In the genomic region with DNA sequence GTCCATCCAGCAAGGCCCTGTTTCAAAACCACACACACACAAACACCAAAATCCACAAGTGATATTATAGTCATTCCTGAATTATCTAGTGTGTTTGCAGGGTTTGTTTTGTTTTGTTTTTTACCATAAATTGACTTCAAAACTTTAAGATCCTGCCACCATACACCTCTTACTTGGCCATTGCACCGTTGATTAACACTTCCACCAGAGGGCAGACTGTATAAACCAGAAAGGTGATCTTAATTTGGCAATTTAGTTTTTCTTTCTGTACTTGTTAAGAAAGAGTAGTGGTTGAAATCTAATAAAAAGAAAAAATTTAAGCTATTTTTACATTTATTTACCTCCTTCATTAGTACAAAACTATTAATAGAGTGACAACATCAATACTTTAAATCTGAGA, we compare ENCODE assay signal across 16 mouse cellular contexts. TPM values are rescaled to one million over a fixed set of nuclear protein-coding genes. Genes with fewer than 3 reads are reported as not detected.
DNase-seq lines count a peak whose midpoint lies in the region; ATAC-seq and TF ChIP-seq lines count a peak whose summit lies in the region.
"Had no signal": no experiment of that assay in that cellular context is flagged by ENCODE, and none has a peak within 500 bp of the region (broad histone marks: within the 10 kb centered on the region; RNA-seq: fewer than 3 reads in every experiment).

No protein-coding gene starts in this region.

- no peak for TF ChIP-seq EP300 in liver, embryonic 14.5 days (IDR thresholded peaks at IDR 0.05; ENCODE audit: low read depth)

- H3K4me2 ChIP-seq in forebrain, embryonic 14.5 days (ENCODE audit: low read length), result no peak overlapping the region
- H3K4me2 ChIP-seq in forebrain, embryonic 12.5 days, result no peak overlapping the region
- H3K4me2 ChIP-seq in liver, embryonic 14.5 days (ENCODE audit: low read depth), result no peak overlapping the region
- H3K4me2 ChIP-seq in liver, embryonic 11.5 days, result no peak overlapping the region
- H3K4me2 ChIP-seq: heart, embryonic 11.5 days; hindbrain, embryonic 13.5 days; neural tube, embryonic 12.5 days had no signal

- H3K9ac ChIP-seq in forebrain, embryonic 14.5 days (ENCODE audit: low read length), result no peak overlapping the region
- H3K9ac ChIP-seq in forebrain, embryonic 12.5 days, result no peak overlapping the region
- H3K9ac ChIP-seq in liver, embryonic 14.5 days (replicated peaks), result no peak overlapping the region
- H3K9ac ChIP-seq in liver, embryonic 11.5 days (ENCODE audit: low read depth, low read length), result no peak overlapping the region
- H3K9ac ChIP-seq: hindbrain, embryonic 13.5 days; neural tube, embryonic 12.5 days had no signal

- no peak overlapping the region for H3K27ac ChIP-seq in forebrain, embryonic 14.5 days (ENCODE audit: low read depth, low read length)
- H3K27ac ChIP-seq in forebrain, embryonic 12.5 days, result no peak overlapping the region
- no peak overlapping the region for H3K27ac ChIP-seq in liver, embryonic 14.5 days
- H3K27ac ChIP-seq in liver, embryonic 11.5 days (ENCODE audit: low read depth, low read length), result no peak overlapping the region
- H3K27ac ChIP-seq: embryonic facial prominence, embryonic 10.5 days; hindbrain, embryonic 13.5 days; neural tube, embryonic 12.5 days had no signal

- DNase-seq in forebrain, embryonic 14.5 days (ENCODE audit: low spot score), result peak; percentile 25
- DNase-seq in liver, embryonic 14.5 days (ENCODE audit: low read depth in 3 of 3, low spot score in 3 of 3), result no peak
- DNase-seq in liver, embryonic 11.5 days (ENCODE audit: low spot score), result no peak
- peak; percentile 28 for DNase-seq in A20 (ENCODE audit: low read depth, low spot score)
- DNase-seq in adipocyte (ENCODE audit: low spot score), result peak; percentile 29
- no peak for DNase-seq in adrenal gland, postnatal 25 days
- DNase-seq in left cerebral cortex, postnatal 4 days, result no peak
- DNase-seq: cerebellum, adult 18-20 months; gastrocnemius, postnatal 10 days; kidney, adult 8-10 months; lung, adult 2 months had no signal

- 81% methylated on average over 1 of the region's 1 CpGs for WGBS in forebrain, embryonic 14.5 days
- WGBS in forebrain, embryonic 12.5 days, result 88% methylated on average over 1 of the region's 1 CpGs
- 73% methylated on average over 1 of the region's 1 CpGs for WGBS in liver, embryonic 14.5 days (ENCODE audit: insufficient replicate concordance)
- WGBS in liver, embryonic 11.5 days, result 88% methylated on average over 1 of the region's 1 CpGs

- no peaks in the 10 kb centered on the region for H3K27me3 ChIP-seq in forebrain, embryonic 14.5 days (replicated peaks; ENCODE audit: control insufficient read depth, insufficient read depth, low read length)
- H3K27me3 ChIP-seq in forebrain, embryonic 12.5 days, result no peaks in the 10 kb centered on the region
- H3K27me3 ChIP-seq in liver, embryonic 14.5 days (ENCODE audit: control insufficient read depth, insufficient read depth, low read length), result no peaks in the 10 kb centered on the region
- no peaks in the 10 kb centered on the region for H3K27me3 ChIP-seq in liver, embryonic 11.5 days (replicated peaks; ENCODE audit: control insufficient read depth, insufficient read depth, low read length)
- H3K27me3 ChIP-seq: hindbrain, embryonic 13.5 days; neural tube, embryonic 12.5 days had no signal

- intact Hi-C loops in left cerebral cortex, postnatal 4 days (cut with DNase I), result no loop called here

- no peaks in the 10 kb centered on the region for H3K9me3 ChIP-seq in forebrain, embryonic 14.5 days (replicated peaks; ENCODE audit: control insufficient read depth, low read length)
- no peaks in the 10 kb centered on the region for H3K9me3 ChIP-seq in forebrain, embryonic 12.5 days
- no peaks in the 10 kb centered on the region for H3K9me3 ChIP-seq in liver, embryonic 14.5 days (ENCODE audit: control insufficient read depth, low read length)
- H3K9me3 ChIP-seq in liver, embryonic 11.5 days (ENCODE audit: control insufficient read depth, low read length), result no peaks in the 10 kb centered on the region
- H3K9me3 ChIP-seq: embryonic facial prominence, embryonic 10.5 days; hindbrain, embryonic 13.5 days; neural tube, embryonic 12.5 days had no signal

- ATAC-seq in forebrain, embryonic 14.5 days, result no peak
- no peak for ATAC-seq in forebrain, embryonic 12.5 days (ENCODE audit: low FRiP score)
- ATAC-seq in liver, embryonic 14.5 days (ENCODE audit: insufficient read depth), result no peak
- ATAC-seq in liver, embryonic 11.5 days (replicated peaks; ENCODE audit: low FRiP score), result no peak

- H3K4me3 ChIP-seq in forebrain, embryonic 14.5 days (ENCODE audit: low read depth, low read length), result no peak overlapping the region
- H3K4me3 ChIP-seq in forebrain, embryonic 12.5 days (replicated peaks), result no peak overlapping the region
- no peak overlapping the region for H3K4me3 ChIP-seq in liver, embryonic 14.5 days (ENCODE audit: insufficient read depth in 1 of 2, low read depth in 2 of 2, low read length in 2 of 2)
- no peak overlapping the region for H3K4me3 ChIP-seq in liver, embryonic 11.5 days (ENCODE audit: low read depth, low read length)
- H3K4me3 ChIP-seq: embryonic facial prominence, embryonic 10.5 days; hindbrain, embryonic 13.5 days; neural tube, embryonic 12.5 days had no signal

- H3K36me3 ChIP-seq in forebrain, embryonic 14.5 days (ENCODE audit: control insufficient read depth, insufficient read depth, low read length), result peaks cover 64% of the 10 kb centered on the region
- H3K36me3 ChIP-seq in forebrain, embryonic 12.5 days (replicated peaks), result peaks cover 61% of the 10 kb centered on the region
- H3K36me3 ChIP-seq in liver, embryonic 14.5 days (replicated peaks; ENCODE audit: control insufficient read depth, insufficient read depth, low read depth), result peaks cover 61% of the 10 kb centered on the region
- peaks cover 26% of the 10 kb centered on the region for H3K36me3 ChIP-seq in liver, embryonic 11.5 days (ENCODE audit: control insufficient read depth, insufficient read depth, low read length)

- peak; percentile 28; the same call in 1 of the 2 replicates for TF ChIP-seq CTCF in liver, embryonic 14.5 days (IDR thresholded peaks at IDR 0.05; ENCODE audit: low read depth)

- H3K4me1 ChIP-seq in forebrain, embryonic 14.5 days (ENCODE audit: control insufficient read depth, insufficient read depth, low read length), result no peaks in the 10 kb centered on the region
- no peaks in the 10 kb centered on the region for H3K4me1 ChIP-seq in forebrain, embryonic 12.5 days
- peaks cover 10 to 13% of the 10 kb centered on the region in 2 experiments for H3K4me1 ChIP-seq in liver, embryonic 14.5 days (replicated peaks; ENCODE audit: control insufficient read depth in 2 of 2, insufficient read depth in 2 of 2, low read length in 1 of 2)
- no peaks in the 10 kb centered on the region for H3K4me1 ChIP-seq in liver, embryonic 11.5 days (replicated peaks; ENCODE audit: control insufficient read depth, insufficient read depth, low read length)
- H3K4me1 ChIP-seq: embryonic facial prominence, embryonic 10.5 days; hindbrain, embryonic 13.5 days; neural tube, embryonic 12.5 days had no signal

RNA-seq across cellular contexts. Expression of a gene that starts 44.5 kb away (rescaled TPM):
- polyA plus RNA-seq in forebrain, embryonic 14.5 days (2014; fragmentation: Nextera tagmentation; extraction: Ambion mirVana), result 10.0 and 10.2 TPM in 2 replicates
- 17.9 and 20.0 TPM in 2 replicates for polyA plus RNA-seq in forebrain, embryonic 12.5 days (2016; fragmentation: Nextera tagmentation; extraction: Ambion mirVana)
- polyA plus RNA-seq in liver, embryonic 14.5 days (2012; rRNA removed), result 8.2 and 9.8 TPM in 2 replicates
- 4.7 and 5.5 TPM in 2 replicates for polyA plus RNA-seq in liver, embryonic 14.5 days (2014; fragmentation: Nextera tagmentation; extraction: Ambion mirVana)
- polyA plus RNA-seq in liver, embryonic 11.5 days (2014; fragmentation: Nextera tagmentation; extraction: Ambion mirVana), result 9.8 and 13.5 TPM in 2 replicates
- total RNA-seq in adrenal gland, postnatal 25 days (2021), result 49.5 and 51.7 TPM in 2 replicates
- 10 to 100 TPM; 38.9 to 39.1 TPM for total RNA-seq in left cerebral cortex, postnatal 4 days (2021)

RNA-seq across cellular contexts. Expression of a gene that starts 54.2 kb away (rescaled TPM):
- polyA plus RNA-seq in forebrain, embryonic 14.5 days (2014; fragmentation: Nextera tagmentation; extraction: Ambion mirVana), result 54.5 and 60.6 TPM in 2 replicates
- 68.7 and 79.9 TPM in 2 replicates for polyA plus RNA-seq in forebrain, embryonic 12.5 days (2016; fragmentation: Nextera tagmentation; extraction: Ambion mirVana)
- polyA plus RNA-seq in liver, embryonic 14.5 days (2012; rRNA removed), result 7.1 and 8.7 TPM in 2 replicates
- polyA plus RNA-seq in liver, embryonic 14.5 days (2014; fragmentation: Nextera tagmentation; extraction: Ambion mirVana), result 19.7 and 22.7 TPM in 2 replicates
- polyA plus RNA-seq in liver, embryonic 11.5 days (2014; fragmentation: Nextera tagmentation; extraction: Ambion mirVana), result 61.1 and 61.4 TPM in 2 replicates
- 75.4 and 86.1 TPM in 2 replicates for total RNA-seq in adrenal gland, postnatal 25 days (2021)
- 10 to 100 TPM; 52.1 to 52.2 TPM for total RNA-seq in left cerebral cortex, postnatal 4 days (2021)

Comparison
In these comparisons a context has a peak if more than half of its experiments do, and no peak if none do; other contexts are left out.
1. DNase-seq: peak in forebrain, embryonic 14.5 days (single experiment), A20 (single experiment) and adipocyte (single experiment); none in liver, embryonic 14.5 days (0 of 3), liver, embryonic 11.5 days (single experiment), adrenal gland, postnatal 25 days (single experiment) and left cerebral cortex, postnatal 4 days (single experiment).